Mouse (Mus musculus): ENCODE results near the gene Map3k3. TPM values are rescaled to one million over a fixed set of nuclear protein-coding genes. Genes with fewer than 3 reads are reported as not detected.
"Not testable (repeated sequence)": the region's sequence is repeated elsewhere in the genome, so short reads cannot be mapped to it uniquely, and the experiment has no call there.

Gene Map3k3
- polyA plus RNA-seq, 1 experiment from 2014 or later: 4.7 TPM

GRCm38 (mm10) chr11:106194891-106195290 is 110.5 kb downstream of the Map3k3 start:
- H3K4me1 ChIP-seq (ENCODE audit: insufficient read depth): peaks cover 28% of the 10 kb centered on the region
- no peaks in the 10 kb centered on the region for H3K27me3 ChIP-seq (ENCODE audit: insufficient read depth, low read length)
- no peaks in the 10 kb centered on the region for H3K9me3 ChIP-seq (ENCODE audit: low read length)
- no peak overlapping the region for H3K4me2 ChIP-seq (ENCODE audit: low read depth, low read length)
- no peak overlapping the region for H3K4me3 ChIP-seq (ENCODE audit: low read depth, low read length)
- WGBS (ENCODE audit: insufficient replicate concordance): 88% methylated on average over 7 of the region's 7 CpGs
- TF ChIP-seq EP300 (IDR thresholded peaks at IDR 0.05; ENCODE audit: low read depth): no peak
- TF ChIP-seq CTCF (IDR thresholded peaks at IDR 0.05; ENCODE audit: low read depth): no peak
- H3K36me3 ChIP-seq (replicated peaks; ENCODE audit: insufficient read depth, low read length): peaks cover 17% of the 10 kb centered on the region; the same call in 1 of the 2 replicates
- H3K27ac ChIP-seq (ENCODE audit: low read depth): no peak overlapping the region
- DNase-seq (no peak), ATAC-seq (no peak)
- no peak overlapping the region for H3K9ac ChIP-seq (replicated peaks)

- TF ChIP-seq EP300 (IDR thresholded peaks at IDR 0.05; ENCODE audit: low read depth) (no peak), CTCF (IDR thresholded peaks at IDR 0.05; ENCODE audit: low read depth) (no peak)
- ATAC-seq (no peak), DNase-seq (no peak)
- no peak overlapping the region for H3K4me2 ChIP-seq (ENCODE audit: low read depth, low read length)
- H3K4me3 ChIP-seq (ENCODE audit: low read depth, low read length): no peak overlapping the region
- no peaks in the 10 kb centered on the region for H3K27me3 ChIP-seq (ENCODE audit: insufficient read depth, low read length)
- no peak overlapping the region for H3K9ac ChIP-seq (replicated peaks)
- H3K27ac ChIP-seq (ENCODE audit: low read depth): no peak overlapping the region
- H3K4me1 ChIP-seq (ENCODE audit: insufficient read depth): peaks cover 28% of the 10 kb centered on the region
- H3K9me3 ChIP-seq (ENCODE audit: low read length): no peaks in the 10 kb centered on the region
- H3K36me3 ChIP-seq (replicated peaks; ENCODE audit: insufficient read depth, low read length): peaks cover 17% of the 10 kb centered on the region; the same call in 1 of the 2 replicates
Measured at GRCm38 (mm10) chr11:106195341-106195740, 110.9 kb downstream of the Map3k3 start.

- Histone ChIP-seq H3K9me3 (ENCODE audit: low read length) (no peaks in the 10 kb centered on the region), H3K4me3 (ENCODE audit: low read depth, low read length) (no peak overlapping the region), H3K4me2 (ENCODE audit: low read depth, low read length) (no peak overlapping the region), H3K36me3 (replicated peaks; ENCODE audit: insufficient read depth, low read length) (peaks cover 33% of the 10 kb centered on the region), H3K4me1 (ENCODE audit: insufficient read depth) (peaks cover 21% of the 10 kb centered on the region), H3K9ac (replicated peaks) (no peak overlapping the region), H3K27me3 (ENCODE audit: insufficient read depth, low read length) (no peaks in the 10 kb centered on the region), H3K27ac (ENCODE audit: low read depth) (no peak overlapping the region)
- no peak for ATAC-seq
- TF ChIP-seq CTCF (IDR thresholded peaks at IDR 0.05; ENCODE audit: low read depth): no peak
- no peak for TF ChIP-seq EP300 (IDR thresholded peaks at IDR 0.05; ENCODE audit: low read depth)
- DNase-seq: no peak
- 46% methylated on average over 4 of the region's 4 CpGs for WGBS (ENCODE audit: insufficient replicate concordance)
Measured at GRCm38 (mm10) chr11:106198277-106198676, 113.9 kb downstream of the Map3k3 start.

GRCm38 (mm10) chr11:106199997-106200396 is 115.6 kb downstream of the Map3k3 start:
- WGBS (ENCODE audit: insufficient replicate concordance): 88% methylated on average over 7 of the region's 7 CpGs
- ATAC-seq: not testable (repeated sequence)
- H3K36me3 ChIP-seq (replicated peaks; ENCODE audit: insufficient read depth, low read length): peaks cover 45% of the 10 kb centered on the region

GRCm38 (mm10) chr11:106200756-106201155 is 116.3 kb downstream of the Map3k3 start:
- 49% methylated on average over 6 of the region's 6 CpGs for WGBS (ENCODE audit: insufficient replicate concordance)
- DNase-seq: no peak
- no peak overlapping the region for H3K27ac ChIP-seq (ENCODE audit: low read depth)
- no peak overlapping the region for H3K4me2 ChIP-seq (ENCODE audit: low read depth, low read length)
- peaks cover 8% of the 10 kb centered on the region; the same call in 1 of the 2 replicates for H3K4me1 ChIP-seq (ENCODE audit: insufficient read depth)
- H3K9me3 ChIP-seq (ENCODE audit: low read length): no peaks in the 10 kb centered on the region
- H3K9ac ChIP-seq (replicated peaks): no peak overlapping the region
- no peak overlapping the region for H3K4me3 ChIP-seq (ENCODE audit: low read depth, low read length)
- no peaks in the 10 kb centered on the region for H3K27me3 ChIP-seq (ENCODE audit: insufficient read depth, low read length)
- ATAC-seq: no peak
- TF ChIP-seq EP300 (IDR thresholded peaks at IDR 0.05; ENCODE audit: low read depth): no peak
- no peak for TF ChIP-seq CTCF (IDR thresholded peaks at IDR 0.05; ENCODE audit: low read depth)
- peaks cover 52% of the 10 kb centered on the region for H3K36me3 ChIP-seq (replicated peaks; ENCODE audit: insufficient read depth, low read length)

More at GRCm38 (mm10) chr11:106199997-106200396, 115.6 kb downstream of the Map3k3 start:
- not testable (repeated sequence) for H3K9me3 ChIP-seq (ENCODE audit: low read length); H3K9ac ChIP-seq (replicated peaks); H3K4me2 ChIP-seq (ENCODE audit: low read depth, low read length); DNase-seq; H3K4me3 ChIP-seq (ENCODE audit: low read depth, low read length); H3K27ac ChIP-seq (ENCODE audit: low read depth); H3K27me3 ChIP-seq (ENCODE audit: insufficient read depth, low read length)
- peaks cover 10% of the 10 kb centered on the region; the same call in 1 of the 2 replicates for H3K4me1 ChIP-seq (ENCODE audit: insufficient read depth)

- peaks cover 8% of the 10 kb centered on the region; the same call in 1 of the 2 replicates for H3K4me1 ChIP-seq (ENCODE audit: insufficient read depth)
- WGBS (ENCODE audit: insufficient replicate concordance): 76% methylated on average over 19 of the region's 19 CpGs
- TF ChIP-seq CTCF (IDR thresholded peaks at IDR 0.05; ENCODE audit: low read depth) (no peak), EP300 (IDR thresholded peaks at IDR 0.05; ENCODE audit: low read depth) (peak; percentile 69; the same call in 1 of the 2 replicates)
- H3K4me2 ChIP-seq (ENCODE audit: low read depth, low read length): 0 out of 2 replicates have a peak overlapping the region, but pooled peaks have one; percentile 15
- H3K9me3 ChIP-seq (ENCODE audit: low read length): no peaks in the 10 kb centered on the region
- no peaks in the 10 kb centered on the region for H3K27me3 ChIP-seq (ENCODE audit: insufficient read depth, low read length)
- peaks cover 60% of the 10 kb centered on the region for H3K36me3 ChIP-seq (replicated peaks; ENCODE audit: insufficient read depth, low read length)
- no peak overlapping the region for H3K4me3 ChIP-seq (ENCODE audit: low read depth, low read length)
- no peak for ATAC-seq
- DNase-seq: no peak
- peak overlapping the region; percentile 4; the same call in 1 of the 2 replicates for H3K27ac ChIP-seq (ENCODE audit: low read depth)
- H3K9ac ChIP-seq (replicated peaks): no peak overlapping the region; the same call in 1 of the 2 replicates
Measured at GRCm38 (mm10) chr11:106201337-106202122, 117.1 kb downstream of the Map3k3 start.
